Mouse (Mus musculus): ENCODE data around the gene Prr13. TPM values are rescaled to one million over a fixed set of nuclear protein-coding genes. Genes with fewer than 3 reads are reported as not detected.

The Prr13 gene
- polyA plus RNA-seq, 1 experiment from 2014 or later: 394 TPM

DNA sequence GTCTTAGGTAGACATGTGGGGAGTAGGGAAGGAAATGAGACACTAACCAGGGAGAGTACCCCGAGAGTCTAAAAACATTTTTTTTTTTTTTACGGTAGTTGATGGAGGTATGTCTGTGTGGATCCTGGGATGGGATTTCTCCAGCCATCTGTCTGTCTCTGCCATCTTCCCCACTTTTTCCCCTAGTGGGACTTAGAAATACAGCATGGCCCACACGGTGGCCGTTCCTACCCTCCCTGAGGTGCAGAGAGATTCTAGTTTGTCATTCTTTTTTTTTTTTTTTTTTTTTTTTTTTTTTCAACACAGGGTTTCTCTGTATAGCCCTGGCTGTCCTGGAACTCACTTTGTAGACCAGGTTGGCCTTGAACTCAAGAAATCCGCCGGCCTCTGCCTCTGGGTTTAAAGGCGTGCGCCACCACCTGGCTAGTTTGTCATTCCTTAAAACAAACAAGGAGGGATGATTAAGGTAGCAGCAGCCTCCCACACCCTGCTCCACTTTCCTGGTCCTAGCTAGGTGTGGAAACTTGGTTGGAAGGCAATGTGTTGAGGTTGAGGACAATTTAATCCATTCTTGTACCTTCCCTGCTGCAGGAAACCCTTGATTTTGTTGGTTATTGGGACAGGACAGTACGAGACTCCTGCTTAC is 2.7 kb downstream of the Prr13 start:
- no peak for ATAC-seq
- no peak overlapping the region for H3K9ac ChIP-seq (ENCODE audit: low read depth, low read length)
- no peak for TF ChIP-seq CTCF (IDR thresholded peaks at IDR 0.05; ENCODE audit: low read depth)
- H3K27ac ChIP-seq (ENCODE audit: low read depth, low read length): peak overlapping the region; percentile 9; the same call in 1 of the 2 replicates
- H3K4me3 ChIP-seq (ENCODE audit: low read depth, low read length): peak overlapping the region; percentile 7; the same call in 1 of the 2 replicates
- peak overlapping the region; percentile 66 for H3K4me2 ChIP-seq (replicated peaks; ENCODE audit: low read depth)
- H3K9me3 ChIP-seq (ENCODE audit: control insufficient read depth): no peaks in the 10 kb centered on the region
- no peaks in the 10 kb centered on the region for H3K27me3 ChIP-seq (replicated peaks; ENCODE audit: control insufficient read depth, insufficient read depth, low read length)
- no peaks in the 10 kb centered on the region for H3K4me1 ChIP-seq (replicated peaks; ENCODE audit: control insufficient read depth, insufficient read depth, low read length)
- H3K36me3 ChIP-seq (ENCODE audit: control insufficient read depth, insufficient read depth): peaks cover 14% of the 10 kb centered on the region
- WGBS: 62% methylated on average over 9 of the region's 9 CpGs

DNA sequence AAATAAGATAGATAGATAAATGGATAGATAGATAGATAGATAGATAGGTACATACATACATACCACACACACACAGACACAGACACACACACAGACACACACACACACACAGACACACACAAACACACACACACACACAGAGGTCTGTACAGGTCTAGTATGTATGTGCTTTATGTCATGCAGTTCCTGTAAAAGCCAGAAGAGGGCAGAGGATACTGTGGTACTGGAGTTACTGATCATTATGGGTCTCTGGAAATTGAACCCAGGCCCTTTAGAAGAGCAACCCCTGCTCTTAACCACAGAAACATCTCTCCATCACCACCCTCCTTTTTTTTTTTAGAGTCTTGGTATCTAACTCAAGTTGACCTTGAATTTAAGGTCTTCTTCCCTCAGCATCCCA is 4.8 kb downstream of the Prr13 start:
- Histone ChIP-seq H3K4me3 (ENCODE audit: low read depth, low read length) (no peak overlapping the region), H3K27me3 (replicated peaks; ENCODE audit: control insufficient read depth, insufficient read depth, low read length) (no peaks in the 10 kb centered on the region), H3K27ac (ENCODE audit: low read depth, low read length) (no peak overlapping the region), H3K36me3 (ENCODE audit: control insufficient read depth, insufficient read depth) (peaks cover 17% of the 10 kb centered on the region), H3K4me1 (replicated peaks; ENCODE audit: control insufficient read depth, insufficient read depth, low read length) (no peaks in the 10 kb centered on the region), H3K4me2 (replicated peaks; ENCODE audit: low read depth) (no peak overlapping the region), H3K9ac (ENCODE audit: low read depth, low read length) (no peak overlapping the region), H3K9me3 (ENCODE audit: control insufficient read depth) (no peaks in the 10 kb centered on the region)
- TF ChIP-seq CTCF (IDR thresholded peaks at IDR 0.05; ENCODE audit: low read depth): peak; percentile 71
- no peak for ATAC-seq

DNA sequence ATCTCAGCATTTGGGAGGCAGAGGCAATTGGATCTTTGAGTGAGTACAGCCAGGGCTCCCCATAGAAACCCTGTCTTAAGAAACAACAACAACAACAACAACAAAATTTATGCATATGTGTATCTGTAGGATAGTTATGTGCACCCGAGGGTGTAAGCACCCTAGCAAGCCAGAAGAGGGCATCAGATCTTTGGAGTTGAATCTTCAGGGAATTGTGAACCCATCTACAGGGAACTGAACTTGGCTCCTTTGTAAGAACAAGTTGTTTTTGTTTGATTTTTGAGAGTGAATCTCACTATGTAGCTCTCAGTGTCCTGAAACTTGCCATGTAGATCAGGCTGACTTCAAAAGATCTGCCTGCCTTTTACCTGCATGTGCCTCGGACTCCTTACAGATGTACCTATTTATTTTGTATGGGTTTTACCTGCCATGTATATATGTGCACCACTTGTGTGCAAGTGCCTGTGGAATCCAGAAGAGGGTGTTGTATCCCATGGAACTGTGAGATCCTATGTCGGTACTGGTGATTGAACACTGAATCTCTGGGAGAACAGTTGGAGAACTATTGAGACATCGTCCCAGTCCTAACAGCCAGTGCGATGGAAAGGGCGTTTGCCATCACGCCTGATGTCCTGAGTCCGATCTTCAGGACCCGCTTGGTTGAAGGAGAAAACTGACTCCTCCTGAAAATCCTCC is 10.0 kb downstream of the Prr13 start:
- Histone ChIP-seq H3K4me3 (ENCODE audit: low read depth, low read length) (no peak overlapping the region), H3K4me2 (replicated peaks; ENCODE audit: low read depth) (no peak overlapping the region), H3K27ac (ENCODE audit: low read depth, low read length) (no peak overlapping the region), H3K9ac (ENCODE audit: low read depth, low read length) (no peak overlapping the region), H3K27me3 (replicated peaks; ENCODE audit: control insufficient read depth, insufficient read depth, low read length) (no peaks in the 10 kb centered on the region), H3K9me3 (ENCODE audit: control insufficient read depth) (no peaks in the 10 kb centered on the region), H3K36me3 (ENCODE audit: control insufficient read depth, insufficient read depth) (peaks cover 9% of the 10 kb centered on the region), H3K4me1 (replicated peaks; ENCODE audit: control insufficient read depth, insufficient read depth, low read length) (no peaks in the 10 kb centered on the region)
- no peak for ATAC-seq
- TF ChIP-seq CTCF (IDR thresholded peaks at IDR 0.05; ENCODE audit: low read depth): no peak
- 95% methylated on average over 9 of the region's 9 CpGs for WGBS

DNA sequence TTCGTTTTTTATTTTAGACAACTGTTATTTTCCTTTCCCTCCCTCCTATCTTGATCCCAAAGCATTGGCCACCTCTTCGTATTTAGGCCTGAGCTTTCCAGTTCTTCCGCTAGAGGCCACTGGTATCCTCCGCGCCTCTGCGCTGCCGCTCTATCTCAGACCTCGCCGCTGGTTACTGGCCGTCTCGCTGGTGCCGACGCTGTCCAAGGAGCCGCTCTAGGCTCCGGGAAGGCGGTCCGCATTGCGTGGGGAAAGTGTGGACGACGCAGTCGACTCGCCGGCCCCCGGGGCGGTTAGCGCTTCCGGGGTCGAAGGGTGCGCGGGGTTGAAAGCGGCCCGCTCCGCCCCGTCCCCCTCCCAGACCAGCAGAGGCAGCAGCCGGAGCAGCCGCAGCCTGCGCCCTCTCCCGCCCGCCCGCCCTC is 11.4 kb downstream of the Prr13 start, which contains the start of gene Pcbp2:
Pcbp2 (plus strand) TSS at position 357 of the 422 bp plus-strand sequence.
- peak within 1 kb of the TSS; percentile 63 for H3K4me2 ChIP-seq (replicated peaks; ENCODE audit: low read depth)
- H3K9ac ChIP-seq (ENCODE audit: low read depth, low read length): peak within 1 kb of the TSS; percentile 94
- peak; percentile 95 for TF ChIP-seq CTCF (IDR thresholded peaks at IDR 0.05; ENCODE audit: low read depth)
- H3K27me3 ChIP-seq (replicated peaks; ENCODE audit: control insufficient read depth, insufficient read depth, low read length): no peaks in the 10 kb centered on the region
- peak within 1 kb of the TSS; percentile 94 for H3K27ac ChIP-seq (ENCODE audit: low read depth, low read length)
- ATAC-seq: peak; percentile 98
- H3K4me1 ChIP-seq (replicated peaks; ENCODE audit: control insufficient read depth, insufficient read depth, low read length): no peaks in the 10 kb centered on the region
- under 1% methylated on average over 36 of the region's 40 CpGs for WGBS
- H3K4me3 ChIP-seq (ENCODE audit: low read depth, low read length): peak within 1 kb of the TSS; percentile 80
- H3K36me3 ChIP-seq (ENCODE audit: control insufficient read depth, insufficient read depth): peaks cover 18% of the 10 kb centered on the region
- no peaks in the 10 kb centered on the region for H3K9me3 ChIP-seq (ENCODE audit: control insufficient read depth)

DNA sequence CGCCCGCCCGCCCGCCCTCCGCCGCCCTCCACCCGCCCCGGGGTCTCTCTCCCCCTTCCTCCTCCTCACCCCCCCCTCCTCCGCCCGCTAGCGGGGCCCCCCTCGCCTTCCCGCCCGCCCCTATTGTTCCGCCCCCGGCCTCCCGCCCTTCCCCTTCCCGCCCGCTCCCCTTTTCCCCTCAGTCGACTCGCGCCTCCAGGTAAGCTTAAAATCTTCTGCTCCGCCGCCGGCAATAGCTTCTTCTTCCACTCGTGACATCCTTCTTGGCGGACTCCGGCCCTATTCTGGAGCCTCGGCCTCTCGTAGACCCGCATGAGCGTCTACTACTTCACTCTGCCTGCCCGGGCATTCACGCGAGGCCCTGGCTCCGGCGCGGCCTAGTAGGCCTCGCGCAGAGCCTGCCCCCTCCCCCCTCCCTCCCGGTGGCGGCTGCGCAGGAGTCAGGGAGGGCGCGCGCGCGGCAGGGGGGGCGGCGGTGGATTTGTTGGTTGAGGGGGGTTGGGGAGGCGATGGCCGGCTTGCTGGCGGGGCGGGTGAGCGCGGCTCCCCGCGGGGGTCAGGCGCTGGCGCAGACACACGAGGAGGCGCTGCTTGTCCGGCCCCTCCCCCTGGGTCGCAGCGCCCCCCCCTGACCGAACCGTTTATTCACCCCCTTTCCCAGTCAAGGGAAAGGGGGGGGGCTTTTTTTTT is 11.9 kb downstream of the Prr13 start:
- TF ChIP-seq CTCF (IDR thresholded peaks at IDR 0.05; ENCODE audit: low read depth): peak; percentile 36
- Histone ChIP-seq H3K4me3 (ENCODE audit: low read depth, low read length) (peak overlapping the region; percentile 80), H3K9me3 (ENCODE audit: control insufficient read depth) (no peaks in the 10 kb centered on the region), H3K36me3 (ENCODE audit: control insufficient read depth, insufficient read depth) (peaks cover 24% of the 10 kb centered on the region), H3K27me3 (replicated peaks; ENCODE audit: control insufficient read depth, insufficient read depth, low read length) (no peaks in the 10 kb centered on the region), H3K27ac (ENCODE audit: low read depth, low read length) (peak overlapping the region; percentile 94), H3K4me2 (replicated peaks; ENCODE audit: low read depth) (peak overlapping the region; percentile 63), H3K9ac (ENCODE audit: low read depth, low read length) (peak overlapping the region; percentile 94), H3K4me1 (replicated peaks; ENCODE audit: control insufficient read depth, insufficient read depth, low read length) (no peaks in the 10 kb centered on the region)
- under 1% methylated on average over 41 of the region's 67 CpGs for WGBS
- ATAC-seq: peak; percentile 66

DNA sequence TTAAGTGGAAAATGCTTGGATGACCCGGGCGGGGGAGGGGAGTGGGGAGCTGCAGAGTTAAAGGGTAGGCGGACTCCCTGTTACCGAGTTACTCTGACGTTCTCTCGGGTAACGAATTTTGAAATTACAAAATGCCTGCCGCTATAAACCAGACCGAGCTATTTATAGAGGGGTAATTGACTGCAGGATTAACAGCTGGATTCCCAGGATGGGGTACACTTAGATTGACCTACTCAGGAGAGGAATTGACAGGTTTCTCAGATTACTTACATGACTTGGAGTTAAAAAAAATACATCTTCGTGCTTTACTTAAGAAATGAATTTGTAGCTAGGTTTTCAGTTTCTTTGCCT is 12.4 kb downstream of the Prr13 start:
- Histone ChIP-seq H3K4me1 (replicated peaks; ENCODE audit: control insufficient read depth, insufficient read depth, low read length) (no peaks in the 10 kb centered on the region), H3K9me3 (ENCODE audit: control insufficient read depth) (no peaks in the 10 kb centered on the region), H3K27ac (ENCODE audit: low read depth, low read length) (peak overlapping the region; percentile 94), H3K4me2 (replicated peaks; ENCODE audit: low read depth) (peak overlapping the region; percentile 63), H3K4me3 (ENCODE audit: low read depth, low read length) (peak overlapping the region; percentile 80), H3K27me3 (replicated peaks; ENCODE audit: control insufficient read depth, insufficient read depth, low read length) (no peaks in the 10 kb centered on the region), H3K9ac (ENCODE audit: low read depth, low read length) (peak overlapping the region; percentile 94), H3K36me3 (ENCODE audit: control insufficient read depth, insufficient read depth) (peaks cover 29% of the 10 kb centered on the region)
- no peak for ATAC-seq
- under 1% methylated on average over 10 of the region's 10 CpGs for WGBS
- TF ChIP-seq CTCF (IDR thresholded peaks at IDR 0.05; ENCODE audit: low read depth): no peak
